Mouse (Mus musculus) liver, embryonic 11.5 days (tissue): ENCODE measurements around the gene Wdfy3. TPM values are rescaled to one million over a fixed set of nuclear protein-coding genes. Genes with fewer than 3 reads are reported as not detected.

Source experiments
- ATAC-seq: fragments of 200-750 bp; cut with Nextera tagmentation; replicated peaks from 2 replicates; pipeline ENCODE4 v1.8.0; 2017; ENCODE audit warnings: moderate number of reproducible peaks, mild to moderate bottlenecking, moderate TSS enrichment, moderate library complexity; ENCODE audit not compliant: low FRiP score
- DNase-seq: peaks from one replicate; pipeline ENCODE4 v3.0.0-alpha.2; 2017; ENCODE audit warnings: low spot score
- H3K27ac ChIP-seq: fragments of 300-500 bp; sonication (generic); 2 replicates; pipeline ENCODE4 v1.5.1; 2014; ENCODE audit warnings: mild to moderate bottlenecking, low read depth, low read length, control low read depth
- H3K27me3 ChIP-seq: fragments of 300-500 bp; sonication (generic); replicated peaks from 2 replicates; pipeline ENCODE4 v1.6.1; 2014; ENCODE audit warnings: low read length, mixed read lengths; ENCODE audit not compliant: control insufficient read depth, insufficient read depth
- H3K36me3 ChIP-seq: fragments of 300-500 bp; sonication (generic); 2 replicates; pipeline ENCODE4 v1.6.1; 2014; ENCODE audit warnings: mild to moderate bottlenecking, low read length, moderate library complexity, mixed read lengths; ENCODE audit not compliant: control insufficient read depth, insufficient read depth
- H3K4me1 ChIP-seq: fragments of 300-500 bp; sonication (generic); replicated peaks from 2 replicates; pipeline ENCODE4 v1.6.1; 2014; ENCODE audit warnings: low read length, mixed read lengths; ENCODE audit not compliant: control insufficient read depth, insufficient read depth
- H3K4me2 ChIP-seq: fragments of 300-500 bp; sonication (generic); 2 replicates; pipeline ENCODE4 v1.6.1; 2014; ENCODE audit warnings: mild to moderate bottlenecking, control low read depth, moderate library complexity
- H3K4me3 ChIP-seq: fragments of 300-500 bp; sonication (generic); 2 replicates; pipeline ENCODE4 v1.5.1; 2014; ENCODE audit warnings: low read depth, low read length, control low read depth
- H3K9ac ChIP-seq: fragments of 300-500 bp; sonication (generic); 2 replicates; pipeline ENCODE4 v1.6.1; 2014; ENCODE audit warnings: low read depth, low read length, control low read depth
- H3K9me3 ChIP-seq: fragments of 300-500 bp; sonication (generic); 2 replicates; pipeline ENCODE4 v1.6.1; 2016; ENCODE audit warnings: low read length, inconsistent platforms, mixed read lengths; ENCODE audit not compliant: control insufficient read depth
- WGBS: fragments of 180-500 bp; shearing (Covaris S2); extraction: QIAGEN DNeasy Blood & Tissue Kit; methylation state at CpG from one replicate; pipeline ENCODE4 v1.1.7; 2014; 5-methylcytosine and 5-hydroxymethylcytosine counted together
- polyA plus RNA-seq: library from polyadenylated mRNA; unstranded; fragments of >200 nt; fragmentation: Nextera tagmentation; extraction: Ambion mirVana; gene quantifications from 2 replicates; pipeline ENCODE4 v1.2.1, GENCODE M21; 2014

Gene Wdfy3
- polyA plus RNA-seq, 1 experiment from 2014 or later, result 12.7 TPM

- Histone ChIP-seq H3K36me3 (0 out of 2 replicates have a peak, but pooled peaks cover 5% of the 10 kb centered on the region), H3K27me3 (no peaks in the 10 kb centered on the region), H3K4me1 (no peaks in the 10 kb centered on the region), H3K27ac (no peak overlapping the region), H3K4me2 (no peak overlapping the region), H3K4me3 (no peak overlapping the region), H3K9ac (no peak overlapping the region), H3K9me3 (no peaks in the 10 kb centered on the region)
- no peak for ATAC-seq
- 94% methylated on average over 4 of the region's 4 CpGs for WGBS
- DNase-seq, result no peak
These were observed 110.8 kb downstream of the Wdfy3 start for GRCm38 (mm10) chr5:101958941-101959340.

- no peak overlapping the region for H3K9ac ChIP-seq
- DNase-seq (no peak), ATAC-seq (no peak)
- H3K4me2 ChIP-seq, result no peak overlapping the region
- H3K4me1 ChIP-seq, result no peaks in the 10 kb centered on the region
- H3K9me3 ChIP-seq, result no peaks in the 10 kb centered on the region
- H3K36me3 ChIP-seq, result peaks cover 9% of the 10 kb centered on the region
- H3K27me3 ChIP-seq, result no peaks in the 10 kb centered on the region
- 90% methylated on average over 8 of the region's 8 CpGs for WGBS
- H3K27ac ChIP-seq, result no peak overlapping the region
- H3K4me3 ChIP-seq, result no peak overlapping the region
These were observed 112.3 kb downstream of the Wdfy3 start for GRCm38 (mm10) chr5:101957419-101957818.

- no peaks in the 10 kb centered on the region for H3K27me3 ChIP-seq
- no peak overlapping the region for H3K9ac ChIP-seq
- peaks cover 15% of the 10 kb centered on the region for H3K36me3 ChIP-seq
- no peak overlapping the region for H3K4me2 ChIP-seq
- no peaks in the 10 kb centered on the region for H3K9me3 ChIP-seq
- ATAC-seq (no peak), DNase-seq (no peak)
- no peak overlapping the region for H3K4me3 ChIP-seq
- no peaks in the 10 kb centered on the region for H3K4me1 ChIP-seq
- no peak overlapping the region for H3K27ac ChIP-seq
- 86% methylated on average over 16 of the region's 16 CpGs for WGBS
These were observed 115.1 kb downstream of the Wdfy3 start for GRCm38 (mm10) chr5:101954393-101955340.

- DNase-seq (no peak), ATAC-seq (no peak)
- H3K9me3 ChIP-seq, result no peaks in the 10 kb centered on the region
- no peak overlapping the region for H3K27ac ChIP-seq
- no peak overlapping the region for H3K9ac ChIP-seq
- WGBS, result 56% methylated on average over 1 of the region's 1 CpGs
- peaks cover 27% of the 10 kb centered on the region for H3K36me3 ChIP-seq
- no peak overlapping the region for H3K4me2 ChIP-seq
- no peak overlapping the region for H3K4me3 ChIP-seq
- H3K27me3 ChIP-seq, result no peaks in the 10 kb centered on the region
- H3K4me1 ChIP-seq, result no peaks in the 10 kb centered on the region
These were observed 117.8 kb downstream of the Wdfy3 start for GRCm38 (mm10) chr5:101951918-101952317.

- no peak for DNase-seq
- no peak; the same call in 1 of the 2 replicates for ATAC-seq
- H3K36me3 ChIP-seq, result peaks cover 32% of the 10 kb centered on the region
- no peaks in the 10 kb centered on the region for H3K27me3 ChIP-seq
- no peaks in the 10 kb centered on the region for H3K4me1 ChIP-seq
- no peak overlapping the region for H3K4me2 ChIP-seq
- no peaks in the 10 kb centered on the region for H3K9me3 ChIP-seq
- no peak overlapping the region for H3K4me3 ChIP-seq
- no peak overlapping the region for H3K9ac ChIP-seq
- 75% methylated on average over 8 of the region's 8 CpGs for WGBS
- H3K27ac ChIP-seq, result no peak overlapping the region
These were observed 120.4 kb downstream of the Wdfy3 start for GRCm38 (mm10) chr5:101949323-101949722.

GRCm38 (mm10) chr5:101948641-101949040 is 121.1 kb downstream of the Wdfy3 start:
- Histone ChIP-seq H3K9ac (no peak overlapping the region), H3K9me3 (no peaks in the 10 kb centered on the region), H3K27ac (no peak overlapping the region), H3K27me3 (no peaks in the 10 kb centered on the region), H3K4me3 (no peak overlapping the region), H3K4me2 (no peak overlapping the region), H3K36me3 (peaks cover 32% of the 10 kb centered on the region), H3K4me1 (no peaks in the 10 kb centered on the region)
- DNase-seq, result no peak
- no peak for ATAC-seq
- 90% methylated on average over 7 of the region's 7 CpGs for WGBS

GRCm38 (mm10) chr5:101945731-101946130 is 124.0 kb downstream of the Wdfy3 start:
- Histone ChIP-seq H3K4me2 (no peak overlapping the region), H3K27ac (no peak overlapping the region), H3K4me3 (no peak overlapping the region), H3K27me3 (no peaks in the 10 kb centered on the region), H3K4me1 (no peaks in the 10 kb centered on the region), H3K9ac (no peak overlapping the region), H3K36me3 (peaks cover 46% of the 10 kb centered on the region), H3K9me3 (no peaks in the 10 kb centered on the region)
- no peak for DNase-seq
- WGBS, result 92% methylated on average over 5 of the region's 5 CpGs
- no peak for ATAC-seq

- no peak for ATAC-seq
- H3K36me3 ChIP-seq, result peaks cover 39% of the 10 kb centered on the region
- DNase-seq, result no peak
These were observed 131.7 kb downstream of the Wdfy3 start for GRCm38 (mm10) chr5:101937909-101938596.

More at GRCm38 (mm10) chr5:101937909-101938596, 131.7 kb downstream of the Wdfy3 start:
- H3K4me2 ChIP-seq, result no peak overlapping the region
- WGBS, result 86% methylated on average over 13 of the region's 13 CpGs
- no peak overlapping the region for H3K27ac ChIP-seq
- H3K4me3 ChIP-seq, result no peak overlapping the region
- H3K27me3 ChIP-seq, result no peaks in the 10 kb centered on the region
- no peak overlapping the region for H3K9ac ChIP-seq
- H3K9me3 ChIP-seq, result no peaks in the 10 kb centered on the region
- no peaks in the 10 kb centered on the region for H3K4me1 ChIP-seq
